ENCODE assay signal across 9 mouse cellular contexts in the genomic region with DNA sequence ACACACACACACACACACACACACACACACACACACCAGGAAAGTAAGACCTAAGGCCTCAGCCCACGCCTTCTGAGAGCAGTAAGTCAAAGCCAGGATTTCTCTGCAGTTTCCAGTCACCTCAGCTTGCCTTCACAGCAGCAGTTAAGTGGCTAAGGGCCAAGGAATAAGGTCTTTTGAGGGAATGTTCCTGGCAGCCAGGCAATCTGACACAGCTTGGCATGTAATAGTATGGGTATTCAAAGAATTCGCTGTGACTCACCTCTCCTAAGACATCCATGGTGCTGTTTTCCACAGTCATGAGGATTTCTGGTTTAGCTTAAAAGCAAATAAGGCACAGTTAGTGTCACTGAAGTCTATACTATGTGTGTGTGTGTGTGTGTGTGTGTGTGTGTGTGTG. TPM values are rescaled to one million over a fixed set of nuclear protein-coding genes. Genes with fewer than 3 reads are reported as not detected.
DNase-seq lines count a peak whose midpoint lies in the region; ATAC-seq and TF ChIP-seq lines count a peak whose summit lies in the region.
"Had no signal": no experiment of that assay in that cellular context is flagged by ENCODE, and none has a peak within 500 bp of the region (broad histone marks: within the 10 kb centered on the region; RNA-seq: fewer than 3 reads in every experiment).

No protein-coding gene starts in this region.

- no peak for ATAC-seq in cerebellum, adult (ENCODE audit: insufficient number of reproducible peaks, low FRiP score, low TSS enrichment)

- TF ChIP-seq CTCF in thymus, adult 2 months (IDR thresholded peaks at IDR 0.05; ENCODE audit: borderline replicate concordance, control insufficient read depth, extremely low read depth, insufficient read depth, low read length, poor library complexity), result no peak

- H3K27me3 ChIP-seq in thymus, adult 2 months (ENCODE audit: control insufficient read depth, insufficient read depth, low read length), result no peaks in the 10 kb centered on the region

- no peak overlapping the region for H3K27ac ChIP-seq in thymus, adult 2 months (ENCODE audit: control insufficient read depth, insufficient read depth, low read length)
- H3K27ac ChIP-seq: left cerebral cortex, adult 2 months had no signal

- intact Hi-C loops in heart, postnatal 14 days (cut with DNase I), result loop anchor here (10.0 kb wide), 1 partner anchor 100 kb away; no protein-coding TSS in a partner anchor

- no peaks in the 10 kb centered on the region for H3K4me1 ChIP-seq in thymus, adult 2 months (replicated peaks; ENCODE audit: control insufficient read depth, insufficient read depth, low read length)

- peak; percentile 9 for DNase-seq in cerebellum, adult 9-11 months
- DNase-seq in urinary bladder, postnatal 25 days (ENCODE audit: low spot score), result peak; percentile 12
- DNase-seq in urinary bladder, postnatal 10 days (ENCODE audit: low spot score), result no peak
- peak; percentile 27 to 71 for DNase-seq in heart, postnatal 14 days
- DNase-seq in lung, postnatal 10 days, result peak; percentile 47
- no peak for DNase-seq in thymus, adult 2 months
- DNase-seq in MN1 (ENCODE audit: low spot score), result no peak

- H3K36me3 ChIP-seq in thymus, adult 2 months (ENCODE audit: control insufficient read depth, insufficient read depth, low read length), result peaks cover 47% of the 10 kb centered on the region

- 90% methylated on average over 2 of the region's 2 CpGs for WGBS in thymus, adult 2 months

- no peak for TF ChIP-seq POLR2A in thymus, adult 2 months (IDR thresholded peaks at IDR 0.05; ENCODE audit: control insufficient read depth, extremely low read depth, insufficient read depth, low read length, poor library complexity)

- H3K4me3 ChIP-seq in thymus, adult 2 months (ENCODE audit: control insufficient read depth, insufficient read depth, low read length), result no peak overlapping the region
- H3K4me3 ChIP-seq: left cerebral cortex, adult 2 months had no signal

RNA-seq across cellular contexts. Expression of a gene that starts 25.6 kb away (rescaled TPM):
- under 1 TPM in 1 of 2 experiments, not detected in 1; 0.24 TPM for total RNA-seq in heart, postnatal 14 days (2021)
- polyA plus RNA-seq in thymus, adult 2 months (2012; rRNA removed), result 39.6 and 47.6 TPM in 2 replicates

Comparison
In these comparisons a context has a peak if more than half of its experiments do, and no peak if none do; other contexts are left out.
1. DNase-seq: peak in cerebellum, adult 9-11 months (single experiment), urinary bladder, postnatal 25 days (single experiment), heart, postnatal 14 days (2 of 2) and lung, postnatal 10 days (single experiment); none in urinary bladder, postnatal 10 days (single experiment), thymus, adult 2 months (single experiment) and MN1 (single experiment).